Mouse (Mus musculus) CH12.LX (cell line): Measurements from ENCODE around the gene Tcte3.
"Not testable (repeated sequence)": the region's sequence is repeated elsewhere in the genome, so short reads cannot be mapped to it uniquely, and the experiment has no call there.

Source experiments
- E2F4 ChIP-seq: IDR thresholded peaks from 2 replicates; pipeline ENCODE4 v1.6.1; 2011; ENCODE audit warnings: low read depth, low read length, improper control_type of control experiment; ENCODE audit not compliant: insufficient replicate concordance
- GABPA ChIP-seq: IDR thresholded peaks from 2 replicates; pipeline ENCODE4 v1.6.1; 2012; ENCODE audit warnings: low read depth, low read length, improper control_type of control experiment, inconsistent platforms; ENCODE audit not compliant: insufficient replicate concordance
- JUND ChIP-seq: conservative IDR thresholded peaks from 2 replicates; pipeline ENCODE4 v1.6.1; 2011; ENCODE audit warnings: low read depth, low read length, improper control_type of control experiment
- PAX5 ChIP-seq: IDR thresholded peaks from 2 replicates; pipeline ENCODE4 v1.6.1; 2012; ENCODE audit warnings: low read length, inconsistent platforms, mixed read lengths
- POLR2A ChIP-seq: IDR thresholded peaks from 2 replicates; pipeline ENCODE4 v1.6.1; 2011; ENCODE audit warnings: low read depth, mild to moderate bottlenecking, improper control_type of control experiment, low read length
- POLR2AphosphoS2 ChIP-seq: IDR thresholded peaks from 2 replicates; pipeline ENCODE4 v1.6.1; 2011; ENCODE audit warnings: low read depth, low read length, improper control_type of control experiment
- ZC3H11A ChIP-seq: IDR thresholded peaks from 2 replicates; pipeline ENCODE4 v1.6.1; 2012; ENCODE audit warnings: low read depth, mild to moderate bottlenecking, inconsistent platforms, low read length, improper control_type of control experiment
- ZNF384 ChIP-seq: IDR thresholded peaks from 2 replicates; pipeline ENCODE4 v1.6.1; 2012; ENCODE audit warnings: low read depth, low read length, improper control_type of control experiment, inconsistent platforms

- not testable (repeated sequence) for TF ChIP-seq GABPA, ZNF384, ZC3H11A, POLR2A, JUND, E2F4, PAX5, POLR2AphosphoS2
These were observed 833 bp downstream of the Tcte3 start for GRCm38 (mm10) chr17:15040455-15040854.
